Mouse (Mus musculus) embryonic fibroblast, embryonic 13.5 days (primary cell): ENCODE data around the gene Morn3.

Experiments
- CTCF ChIP-seq: IDR thresholded peaks from 2 replicates; pipeline ENCODE4 v1.5.1; 2011; ENCODE audit warnings: mild to moderate bottlenecking, control low read depth, low read length, moderate library complexity, borderline replicate concordance; ENCODE audit not compliant: insufficient read depth
- POLR2A ChIP-seq: IDR thresholded peaks from 2 replicates; pipeline ENCODE4 v1.6.1; 2011; ENCODE audit warnings: low read depth, mild to moderate bottlenecking, control low read depth, low read length, moderate library complexity

- TF ChIP-seq CTCF (no peak), POLR2A (no peak)
Observed at GRCm38 (mm10) chr5:123068714-123069113, 21.9 kb upstream of the Morn3 start.
